Mouse (Mus musculus): ENCODE data around the gene Wbp11. TPM values are rescaled to one million over a fixed set of nuclear protein-coding genes. Genes with fewer than 3 reads are reported as not detected.

Gene Wbp11
- polyA plus RNA-seq (2015; fragmentation: Nextera tagmentation; extraction: Ambion mirVana) = 72.3 and 78.4 TPM in 2 replicates

DNA sequence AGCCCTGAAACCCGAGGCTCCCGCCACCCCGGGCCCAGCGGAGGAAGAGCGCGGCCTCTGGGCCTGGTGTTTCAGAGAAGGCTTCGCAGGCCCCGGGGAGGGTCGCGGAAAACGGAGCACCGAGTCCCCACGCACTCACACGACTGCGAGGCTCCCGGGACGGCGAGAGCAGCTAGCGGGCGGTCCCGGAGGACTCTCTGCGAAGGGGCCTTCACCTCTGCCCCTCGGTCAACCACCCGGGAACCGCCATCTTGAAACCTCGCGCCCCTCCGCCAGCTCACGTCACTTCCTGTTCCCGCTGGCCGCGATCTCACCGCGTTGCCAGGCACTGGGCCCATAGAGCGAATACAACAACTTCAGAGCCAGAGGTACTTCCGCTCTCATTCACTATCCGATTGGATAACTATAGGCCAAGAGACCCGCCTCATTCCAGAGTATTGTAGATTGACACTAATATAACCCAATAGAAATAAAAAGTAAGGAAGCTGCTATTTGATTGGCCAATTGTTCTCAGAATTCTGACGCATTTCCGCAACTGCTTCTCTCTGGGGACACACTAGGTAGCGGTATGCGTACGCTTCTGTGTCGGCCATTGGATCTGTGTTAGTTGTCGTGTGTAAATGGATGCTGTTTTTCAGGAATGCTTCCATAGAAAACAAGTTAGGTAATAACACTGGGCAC lies at the start of gene Wbp11:
Gene Wbp11 (minus strand): TSS at position 353 of the 681 bp plus-strand sequence.
- under 1% methylated on average over 45 of the region's 45 CpGs for WGBS
- H3K27ac ChIP-seq (replicated peaks) = peak within 1 kb of the TSS; percentile 96
- peaks cover 20% of the 10 kb centered on the region for H3K36me3 ChIP-seq
- peak; percentile 100 for ATAC-seq (ENCODE audit: low FRiP score, low read depth)
- H3K4me3 ChIP-seq = peak within 1 kb of the TSS; percentile 93
- H3K4me2 ChIP-seq = peak within 1 kb of the TSS; percentile 73
- H3K27me3 ChIP-seq = peaks cover 10% of the 10 kb centered on the region; the same call in 1 of the 2 replicates
- H3K9ac ChIP-seq = peak within 1 kb of the TSS; percentile 98
- H3K4me1 ChIP-seq (replicated peaks) = peaks cover 15% of the 10 kb centered on the region
- H3K9me3 ChIP-seq = no peaks in the 10 kb centered on the region

DNA sequence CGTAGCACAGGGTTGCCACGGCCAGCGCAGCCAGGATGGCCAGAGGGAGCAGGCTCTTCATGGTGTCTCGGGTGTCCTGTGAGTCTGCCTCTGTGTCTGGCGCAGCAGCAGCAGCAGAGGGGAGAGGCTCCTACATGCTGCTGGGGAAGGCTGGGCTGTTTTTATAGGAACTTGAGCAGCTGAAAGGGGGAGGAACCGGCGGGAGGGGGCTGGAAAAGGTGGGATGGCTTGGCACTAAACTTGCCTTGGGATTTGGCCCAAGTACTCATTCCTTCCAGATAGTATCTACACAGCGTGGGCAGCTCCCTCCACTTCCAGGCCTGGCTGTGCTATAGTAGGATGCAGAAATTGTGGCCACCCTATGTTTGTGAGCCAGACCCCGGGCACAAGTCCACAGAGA lies 47.6 kb upstream of the Wbp11 start, which contains the start of gene Mgp:
Gene Mgp (minus strand): TSS at position 154 of the 400 bp plus-strand sequence.
- Histone ChIP-seq H3K4me1 (replicated peaks) (no peaks in the 10 kb centered on the region), H3K4me3 (no peak within 1 kb of the TSS), H3K27me3 (no peaks in the 10 kb centered on the region), H3K9ac (no peak within 1 kb of the TSS), H3K4me2 (no peak within 1 kb of the TSS), H3K36me3 (no peaks in the 10 kb centered on the region), H3K9me3 (no peaks in the 10 kb centered on the region), H3K27ac (replicated peaks) (no peak within 1 kb of the TSS)
- 64% methylated on average over 9 of the region's 9 CpGs for WGBS
- no peak for ATAC-seq (ENCODE audit: low FRiP score, low read depth)

DNA sequence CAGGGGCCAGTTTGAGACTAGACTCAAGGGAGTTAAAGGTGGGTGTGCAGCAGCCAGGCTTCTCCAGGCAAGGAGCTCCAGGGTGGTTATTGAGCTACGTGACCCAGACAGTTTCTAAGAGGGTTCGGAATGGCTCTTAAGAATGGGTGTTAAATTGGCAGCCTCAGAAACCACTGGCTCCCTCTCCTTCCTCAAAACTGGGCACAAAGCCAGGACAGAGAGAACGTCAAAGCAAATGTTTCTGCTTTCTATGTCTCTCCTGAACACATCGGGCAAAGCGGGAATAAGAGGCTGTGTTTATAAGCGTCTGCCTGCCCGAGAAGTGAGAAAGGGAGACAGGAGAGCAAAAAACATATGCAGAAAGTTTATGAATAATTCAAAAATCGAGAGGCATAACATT lies 46.6 kb upstream of the Wbp11 start:
- Histone ChIP-seq H3K4me1 (replicated peaks) (no peaks in the 10 kb centered on the region), H3K27me3 (no peaks in the 10 kb centered on the region), H3K9me3 (no peaks in the 10 kb centered on the region), H3K36me3 (no peaks in the 10 kb centered on the region), H3K4me2 (no peak overlapping the region), H3K9ac (no peak overlapping the region), H3K27ac (replicated peaks) (no peak overlapping the region), H3K4me3 (no peak overlapping the region)
- no peak for ATAC-seq (ENCODE audit: low FRiP score, low read depth)
- 44% methylated on average over 8 of the region's 8 CpGs for WGBS

DNA sequence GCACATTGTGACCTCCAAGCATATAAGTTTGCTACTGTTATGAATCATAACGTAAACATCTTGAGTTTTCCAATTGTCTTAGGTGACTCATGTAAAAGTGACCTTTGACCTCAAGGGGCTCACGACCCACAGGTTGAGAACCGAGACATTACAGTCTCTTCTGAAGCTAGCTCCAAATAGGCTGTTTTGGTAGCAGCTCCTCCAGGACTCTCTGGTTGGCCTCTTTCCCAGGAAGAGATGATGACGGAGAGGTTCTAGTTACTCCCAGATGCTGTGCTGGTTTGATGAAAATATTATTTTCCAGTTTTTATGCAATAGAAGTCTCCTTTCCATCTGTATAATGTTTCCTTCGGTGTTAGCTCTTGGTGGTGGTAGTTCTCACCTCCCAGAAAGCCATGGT lies 40.9 kb upstream of the Wbp11 start:
- no peak overlapping the region for H3K27ac ChIP-seq (replicated peaks)

DNA sequence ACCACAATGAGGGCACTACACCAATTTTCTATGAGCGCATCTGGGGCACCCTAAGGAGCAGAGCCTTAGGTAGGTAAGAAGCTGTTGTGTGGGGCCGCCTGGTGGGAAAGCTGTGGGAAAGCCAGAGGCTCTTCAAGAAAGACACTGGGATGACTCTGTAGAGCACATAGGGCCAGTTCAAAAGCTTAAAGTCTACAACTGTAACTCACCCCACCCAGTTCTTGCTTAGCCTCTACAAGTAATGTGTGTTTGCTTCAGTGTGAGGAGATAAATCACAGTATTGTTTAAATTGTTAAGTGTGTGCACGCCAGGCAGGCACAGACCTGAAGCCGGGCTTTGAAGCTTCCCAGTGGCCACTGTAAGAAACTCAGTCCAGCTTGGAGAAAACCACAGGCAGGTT lies 38.1 kb upstream of the Wbp11 start:
- Histone ChIP-seq H3K27ac (replicated peaks) (no peak overlapping the region), H3K4me3 (no peak overlapping the region), H3K27me3 (no peaks in the 10 kb centered on the region), H3K9ac (no peak overlapping the region), H3K4me2 (no peak overlapping the region), H3K36me3 (no peaks in the 10 kb centered on the region), H3K9me3 (no peaks in the 10 kb centered on the region), H3K4me1 (replicated peaks) (no peaks in the 10 kb centered on the region)
- 84% methylated on average over 4 of the region's 4 CpGs for WGBS
- no peak for ATAC-seq (ENCODE audit: low FRiP score, low read depth)

More for the DNA sequence above, 40.9 kb upstream of the Wbp11 start:
- no peak overlapping the region for H3K4me3 ChIP-seq
- H3K9ac ChIP-seq = no peak overlapping the region
- ATAC-seq (ENCODE audit: low FRiP score, low read depth) = no peak
- no peaks in the 10 kb centered on the region for H3K4me1 ChIP-seq (replicated peaks)
- H3K36me3 ChIP-seq = no peaks in the 10 kb centered on the region
- no peak overlapping the region for H3K4me2 ChIP-seq
- 82% methylated on average over 5 of the region's 5 CpGs for WGBS
- no peaks in the 10 kb centered on the region for H3K27me3 ChIP-seq
- H3K9me3 ChIP-seq = no peaks in the 10 kb centered on the region

DNA sequence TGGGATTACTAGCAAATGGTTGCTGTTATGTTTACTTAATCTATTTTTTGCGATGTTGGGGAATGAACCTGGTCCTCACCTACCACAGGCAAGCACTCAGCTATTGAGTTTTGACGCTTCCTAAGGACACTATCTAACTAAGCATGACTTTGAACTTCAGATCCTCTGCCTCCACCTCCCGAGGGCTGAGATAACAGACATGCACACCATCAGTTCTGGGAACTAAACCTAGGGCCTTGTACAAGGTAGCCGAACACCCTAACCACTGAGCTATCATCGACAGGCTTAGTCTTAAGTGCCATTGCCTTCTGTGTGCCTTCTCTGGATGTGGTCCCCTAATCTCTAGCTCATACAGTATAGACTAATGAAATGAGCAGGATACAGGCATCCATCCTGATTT lies 37.3 kb upstream of the Wbp11 start:
- Histone ChIP-seq H3K27me3 (no peaks in the 10 kb centered on the region), H3K9ac (no peak overlapping the region), H3K9me3 (no peaks in the 10 kb centered on the region), H3K36me3 (no peaks in the 10 kb centered on the region), H3K4me1 (replicated peaks) (no peaks in the 10 kb centered on the region), H3K4me2 (no peak overlapping the region), H3K4me3 (no peak overlapping the region), H3K27ac (replicated peaks) (no peak overlapping the region)
- ATAC-seq (ENCODE audit: low FRiP score, low read depth) = no peak
- 96% methylated on average over 5 of the region's 5 CpGs for WGBS

DNA sequence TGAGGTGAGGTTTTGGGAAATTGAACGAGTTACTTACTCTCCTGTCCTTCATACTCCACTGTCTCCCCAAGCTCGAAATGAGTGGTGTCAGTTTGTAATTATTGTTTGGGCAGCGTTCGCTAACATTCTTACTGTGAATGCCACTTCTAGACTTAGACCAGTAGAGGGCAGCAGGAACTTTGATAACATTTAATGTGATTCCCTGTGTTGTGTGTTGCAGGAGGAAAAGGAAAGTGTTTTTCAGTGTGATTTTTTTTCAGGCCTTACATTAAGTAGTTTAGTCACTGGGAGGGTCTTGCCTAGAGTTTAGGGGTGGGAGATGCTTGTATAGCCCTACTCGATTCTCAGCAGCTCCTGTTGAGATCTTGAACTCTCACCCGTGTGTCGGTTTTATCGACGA lies 33.0 kb upstream of the Wbp11 start:
- Histone ChIP-seq H3K4me1 (replicated peaks) (no peaks in the 10 kb centered on the region), H3K4me2 (no peak overlapping the region), H3K27me3 (no peaks in the 10 kb centered on the region), H3K36me3 (no peaks in the 10 kb centered on the region), H3K27ac (replicated peaks) (no peak overlapping the region), H3K9ac (no peak overlapping the region), H3K4me3 (no peak overlapping the region), H3K9me3 (no peaks in the 10 kb centered on the region)
- 52% methylated on average over 9 of the region's 9 CpGs for WGBS
- ATAC-seq (ENCODE audit: low FRiP score, low read depth) = peak; percentile 59; the same call in 1 of the 2 replicates

DNA sequence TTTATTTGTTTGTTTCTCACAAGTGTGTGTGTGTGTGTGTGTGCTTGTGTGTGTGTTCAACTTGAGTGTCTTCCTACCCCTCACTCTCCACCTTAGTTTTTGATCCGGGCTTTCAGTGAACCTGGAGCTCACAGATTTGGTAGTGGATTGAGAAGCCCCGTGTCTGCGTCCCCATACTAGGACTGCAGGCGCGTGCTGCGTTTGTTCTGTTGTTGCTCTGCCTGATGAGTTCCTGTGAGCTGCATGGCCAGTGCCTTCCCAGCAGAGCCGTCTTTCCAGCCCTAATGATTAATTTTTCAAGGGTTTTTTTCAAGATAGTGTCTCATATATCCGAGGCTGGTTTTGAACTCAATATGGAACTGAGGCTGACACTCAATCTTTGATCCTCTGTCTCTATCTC lies 30.4 kb upstream of the Wbp11 start:
- 84% methylated on average over 8 of the region's 8 CpGs for WGBS
- Histone ChIP-seq H3K4me1 (replicated peaks) (no peaks in the 10 kb centered on the region), H3K9me3 (no peaks in the 10 kb centered on the region), H3K4me3 (no peak overlapping the region), H3K36me3 (no peaks in the 10 kb centered on the region), H3K4me2 (no peak overlapping the region), H3K27ac (replicated peaks) (no peak overlapping the region), H3K27me3 (no peaks in the 10 kb centered on the region), H3K9ac (no peak overlapping the region)
- ATAC-seq (ENCODE audit: low FRiP score, low read depth) = no peak

DNA sequence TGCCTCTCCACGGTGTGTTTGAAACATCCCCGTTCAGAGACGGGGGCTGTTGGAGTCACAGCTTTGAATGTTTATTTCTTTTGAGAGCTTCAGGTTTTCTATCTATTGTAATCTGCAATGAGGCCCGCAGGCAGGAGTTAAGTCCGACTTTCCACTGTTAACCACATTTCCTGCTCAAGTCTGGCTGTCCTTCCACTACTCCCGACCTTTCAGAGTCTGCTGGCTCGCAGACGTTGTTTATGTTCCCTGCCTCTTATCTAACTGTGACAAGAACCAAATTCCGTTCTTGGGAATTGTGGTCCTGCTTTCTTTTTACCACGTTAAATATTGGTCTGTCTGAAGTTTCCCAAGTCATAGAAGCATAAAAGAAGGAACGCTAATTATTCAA lies 29.8 kb upstream of the Wbp11 start:
- WGBS = 66% methylated on average over 11 of the region's 11 CpGs
- H3K9ac ChIP-seq = no peak overlapping the region
- H3K36me3 ChIP-seq = no peaks in the 10 kb centered on the region
- H3K4me1 ChIP-seq (replicated peaks) = 0 out of 2 replicates have a peak, but pooled peaks cover under 1% of the 10 kb centered on the region
- H3K4me2 ChIP-seq = no peak overlapping the region
- ATAC-seq (ENCODE audit: low FRiP score, low read depth) = no peak
- no peak overlapping the region for H3K27ac ChIP-seq (replicated peaks)
- no peaks in the 10 kb centered on the region for H3K9me3 ChIP-seq
- H3K27me3 ChIP-seq = no peaks in the 10 kb centered on the region
- H3K4me3 ChIP-seq = no peak overlapping the region

DNA sequence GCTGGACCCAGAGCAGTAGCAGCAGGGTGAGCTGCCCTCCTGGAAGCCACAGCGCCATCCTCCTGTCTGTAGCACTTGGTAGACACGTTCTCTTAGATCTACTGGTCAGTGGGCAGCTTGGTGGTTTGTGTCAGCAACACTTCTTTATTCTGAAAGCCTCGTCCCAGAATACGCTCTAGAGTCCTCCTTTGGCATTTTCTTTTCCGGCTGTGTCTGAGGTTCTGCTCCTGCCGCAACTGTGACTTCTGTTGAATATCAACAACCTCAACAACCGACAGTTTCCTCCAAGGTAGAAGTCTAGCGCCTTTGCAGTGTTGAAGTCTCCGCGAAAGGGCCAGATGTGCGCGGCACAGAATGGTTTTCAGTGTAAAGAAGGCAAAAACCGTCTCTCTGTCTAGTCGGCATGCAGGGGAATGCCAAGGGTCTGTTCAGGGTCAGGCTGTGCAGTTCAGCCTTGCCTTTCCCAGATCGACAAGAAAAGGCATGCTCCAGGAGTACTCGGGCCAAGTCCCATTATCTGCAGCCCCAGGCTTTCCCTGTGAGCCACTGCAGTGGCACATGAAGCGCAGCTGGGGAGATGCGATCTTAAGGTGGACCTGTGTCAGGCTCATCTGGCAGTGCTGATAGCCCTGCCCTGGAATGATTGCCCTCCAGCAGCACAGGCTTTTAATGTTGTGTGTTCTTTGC lies 29.3 kb upstream of the Wbp11 start, which contains the start of gene Art4:
Gene Art4 (minus strand): TSS at position 548 of the 687 bp plus-strand sequence.
- Histone ChIP-seq H3K36me3 (no peaks in the 10 kb centered on the region), H3K4me3 (no peak within 1 kb of the TSS), H3K9ac (no peak within 1 kb of the TSS), H3K4me2 (no peak within 1 kb of the TSS), H3K9me3 (no peaks in the 10 kb centered on the region), H3K27ac (replicated peaks) (no peak within 1 kb of the TSS), H3K4me1 (replicated peaks) (0 out of 2 replicates have a peak, but pooled peaks cover 6% of the 10 kb centered on the region), H3K27me3 (no peaks in the 10 kb centered on the region)
- WGBS = 75% methylated on average over 18 of the region's 18 CpGs
- ATAC-seq (ENCODE audit: low FRiP score, low read depth) = no peak

DNA sequence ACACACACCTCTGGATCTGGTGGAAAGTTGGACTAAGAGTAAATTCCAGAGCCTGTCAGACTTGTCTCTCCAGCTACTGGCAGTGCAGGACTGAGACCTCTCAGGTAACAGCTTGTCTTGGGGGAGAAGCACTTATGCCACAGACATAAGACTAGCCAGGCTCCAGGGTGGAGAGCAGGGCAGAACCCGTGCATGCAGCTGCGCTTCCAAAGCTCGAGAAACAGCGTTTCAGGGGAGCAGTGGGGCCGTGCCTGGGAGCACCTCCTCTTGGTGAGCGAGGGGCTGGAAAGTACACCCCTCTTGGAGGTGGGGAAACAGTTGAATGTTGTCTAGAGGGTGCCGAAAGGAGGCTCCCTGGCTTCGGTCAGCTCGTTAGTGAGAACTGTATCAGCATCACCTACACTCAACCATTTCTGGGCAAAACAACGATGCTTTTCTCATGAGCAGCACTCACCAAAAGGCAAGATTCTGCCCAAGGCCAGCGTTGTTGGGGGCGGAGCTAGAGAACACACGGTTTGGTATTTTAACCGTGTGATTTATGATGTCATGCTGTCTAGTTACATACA lies 28.1 kb upstream of the Wbp11 start:
- Histone ChIP-seq H3K4me3 (no peak overlapping the region), H3K27me3 (no peaks in the 10 kb centered on the region), H3K4me2 (no peak overlapping the region), H3K36me3 (no peaks in the 10 kb centered on the region), H3K27ac (replicated peaks) (no peak overlapping the region), H3K9me3 (no peaks in the 10 kb centered on the region), H3K9ac (no peak overlapping the region), H3K4me1 (replicated peaks) (0 out of 2 replicates have a peak, but pooled peaks cover 8% of the 10 kb centered on the region)
- 74% methylated on average over 14 of the region's 14 CpGs for WGBS
- ATAC-seq (ENCODE audit: low FRiP score, low read depth) = no peak

DNA sequence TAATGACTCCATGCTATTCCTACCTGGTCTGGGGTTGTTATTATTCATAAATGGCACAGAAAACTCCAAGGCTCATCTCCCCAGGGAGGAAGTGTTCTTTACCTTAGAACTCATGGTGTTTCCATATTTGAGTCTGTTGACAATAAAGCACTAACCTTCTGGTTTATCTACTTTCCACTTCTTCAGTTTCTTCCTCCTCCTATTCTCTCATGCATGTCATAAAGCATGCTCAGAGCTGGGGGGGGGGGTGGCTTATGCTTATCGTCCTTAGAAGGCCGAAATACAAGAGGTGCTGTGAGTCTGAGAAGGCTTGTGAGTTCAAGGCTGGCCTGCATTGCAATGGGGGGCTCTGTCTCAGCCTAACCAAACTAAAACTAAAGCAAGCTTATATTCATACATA lies 27.1 kb upstream of the Wbp11 start:
- Histone ChIP-seq H3K27ac (replicated peaks) (no peak overlapping the region), H3K4me3 (no peak overlapping the region), H3K4me1 (replicated peaks) (0 out of 2 replicates have a peak, but pooled peaks cover 8% of the 10 kb centered on the region), H3K9me3 (no peaks in the 10 kb centered on the region), H3K9ac (no peak overlapping the region), H3K4me2 (no peak overlapping the region), H3K36me3 (no peaks in the 10 kb centered on the region), H3K27me3 (no peaks in the 10 kb centered on the region)
- WGBS = 84% methylated on average over 2 of the region's 2 CpGs
- no peak for ATAC-seq (ENCODE audit: low FRiP score, low read depth)

Measured in hindbrain, embryonic 15.5 days (tissue).